Mouse (Mus musculus) left cerebral cortex, postnatal 4 days (tissue): ENCODE measurements around the gene Cdc42bpg. TPM values are rescaled to one million over a fixed set of nuclear protein-coding genes. Genes with fewer than 3 reads are reported as not detected.

ENCODE experiments used
- microRNA-seq: library from miRNA; unstranded; fragments of <30 nt; microRNA quantifications from one replicate; pipeline ENCODE4 v1.2.0, GENCODE M21; 2022
- total RNA-seq, 2 experiments: library from RNA; stranded (reverse); gene quantifications; 2 replicates each; pipeline ENCODE4 v1.2.3; 2021

Gene Cdc42bpg
- total RNA-seq, 2 experiments from 2014 or later: 5.0 to 5.7 TPM

Small RNA genes within 50 kb of the gene (microRNA-seq; reads per million reads assigned to microRNA genes)
- gene Mir192 (10.8 reads per million, percentile 26 among the genes with 10 or more reads in this experiment), gene Mir194-2 (51.2 reads per million, percentile 45 among the genes with 10 or more reads in this experiment), gene Mir6989 (4.2 reads per million, percentile 9 among the genes with 10 or more reads in this experiment)

Other genes starting within 250 kb of the Cdc42bpg start
- gene Mrpl49, start 248.7 kb upstream of the Cdc42bpg start, total RNA-seq: 10 to 100 TPM; 41.2 to 41.4 TPM
- 100 to 1,000 TPM; 874 to 875 TPM for gene Fau, start 248.6 kb upstream of the Cdc42bpg start, total RNA-seq
- gene Znhit2, start 245.3 kb upstream of the Cdc42bpg start, total RNA-seq: 10 to 100 TPM; 25.1 to 27.5 TPM
- 10 to 100 TPM; 69.0 to 71.2 TPM for gene Tm7sf2, start 238.1 kb upstream of the Cdc42bpg start, total RNA-seq
- 10 to 100 TPM; 96.6 to 96.8 TPM for gene Vps51, start 229.2 kb upstream of the Cdc42bpg start, total RNA-seq
- not detected for gene Tmem262, start 226.4 kb upstream of the Cdc42bpg start, total RNA-seq
- gene Gm28374, start 224.2 kb upstream of the Cdc42bpg start, total RNA-seq: 1 to 10 TPM; 1.1 TPM
- 10 to 100 TPM; 50.9 to 51.5 TPM for gene Zfpl1, start 221.5 kb upstream of the Cdc42bpg start, total RNA-seq
- 1 to 10 TPM; 1.5 to 3.0 TPM for gene Cdca5, start 221.5 kb upstream of the Cdc42bpg start, total RNA-seq
- gene AC131692.1, start 212.0 kb upstream of the Cdc42bpg start, total RNA-seq: not detected
- under 1 TPM; 0.14 to 0.32 TPM for gene Naaladl1, start 200.7 kb upstream of the Cdc42bpg start, total RNA-seq
- gene Sac3d1, start 187.8 kb upstream of the Cdc42bpg start, total RNA-seq: 10 to 100 TPM; 25.4 to 25.9 TPM
- gene Snx15, start 178.2 kb upstream of the Cdc42bpg start, total RNA-seq: 10 to 100 TPM; 36.0 to 41.2 TPM
- gene Batf2, start 165.5 kb upstream of the Cdc42bpg start, total RNA-seq: not detected
- 10 to 100 TPM; 54.3 to 62.5 TPM for gene Arl2, start 164.9 kb upstream of the Cdc42bpg start, total RNA-seq
- gene Majin, start 122.1 kb upstream of the Cdc42bpg start, total RNA-seq: not detected
- gene Gpha2, start 80.1 kb upstream of the Cdc42bpg start, total RNA-seq: not detected
- gene Ppp2r5b, start 70.6 kb upstream of the Cdc42bpg start, total RNA-seq: 100 to 1,000 TPM; 189 to 193 TPM
- 10 to 100 TPM; 29.3 to 29.7 TPM for gene Atg2a, start 64.8 kb upstream of the Cdc42bpg start, total RNA-seq
- gene Ehd1, start 29.7 kb upstream of the Cdc42bpg start, total RNA-seq: 10 to 100 TPM; 87.1 to 87.7 TPM
- 10 to 100 TPM; 81.1 to 81.4 TPM for gene Men1, start 28.5 kb downstream of the Cdc42bpg start, total RNA-seq
- 100 to 1,000 TPM in 1 of 2 experiments, 10 to 100 TPM in 1; 91.7 to 102 TPM for gene Map4k2, start 34.7 kb downstream of the Cdc42bpg start, total RNA-seq
- gene Sf1, start 57.2 kb downstream of the Cdc42bpg start, total RNA-seq: 100 to 1,000 TPM; 231 to 244 TPM
- gene Pygm, start 77.9 kb downstream of the Cdc42bpg start, total RNA-seq: 1 to 10 TPM; 6.2 to 8.2 TPM
- 100 to 1,000 TPM; 225 to 228 TPM for gene Rasgrp2, start 92.9 kb downstream of the Cdc42bpg start, total RNA-seq
- gene Nrxn2, start 112.3 kb downstream of the Cdc42bpg start, total RNA-seq: 100 to 1,000 TPM; 695 to 758 TPM
- gene Slc22a12, start 236.6 kb downstream of the Cdc42bpg start, total RNA-seq: under 1 TPM in 1 of 2 experiments, not detected in 1; 0.30 TPM